Mouse (Mus musculus): ENCODE data around the gene Pla2g1b.

Gene Pla2g1b

GRCm38 (mm10) chr5:115465642-115466420 is at the start of gene Pla2g1b:
TSS of gene Pla2g1b (plus strand) at chr5:115466262.
- no peak for DNase-seq (ENCODE audit: low read depth)

- no peak for DNase-seq (ENCODE audit: low read depth)
Measured at GRCm38 (mm10) chr5:115428831-115429358, 37.2 kb upstream of the Pla2g1b start.

- DNase-seq (ENCODE audit: low read depth), result no peak
Measured at GRCm38 (mm10) chr5:115429359-115430186, 36.5 kb upstream of the Pla2g1b start, which contains the start of gene Msi1. TSS of gene Msi1 (plus strand) at chr5:115429599.

- DNase-seq (ENCODE audit: low read depth), result no peak
Measured at GRCm38 (mm10) chr5:115430187-115430960, 35.7 kb upstream of the Pla2g1b start.

GRCm38 (mm10) chr5:115431061-115431897 is 34.8 kb upstream of the Pla2g1b start:
- no peak for DNase-seq (ENCODE audit: low read depth)

GRCm38 (mm10) chr5:115431898-115432259 is 34.2 kb upstream of the Pla2g1b start:
- no peak for DNase-seq (ENCODE audit: low read depth)

- no peak for DNase-seq (ENCODE audit: low read depth)
Measured at GRCm38 (mm10) chr5:115432395-115432794, 33.7 kb upstream of the Pla2g1b start.

- no peak for DNase-seq (ENCODE audit: low read depth)
Measured at GRCm38 (mm10) chr5:115433191-115433590, 32.9 kb upstream of the Pla2g1b start.

- no peak for DNase-seq (ENCODE audit: low read depth)
Measured at GRCm38 (mm10) chr5:115434280-115434852, 31.7 kb upstream of the Pla2g1b start.

GRCm38 (mm10) chr5:115434853-115435754 is 31.0 kb upstream of the Pla2g1b start:
- no peak for DNase-seq (ENCODE audit: low read depth)

GRCm38 (mm10) chr5:115435755-115436379 is 30.2 kb upstream of the Pla2g1b start:
- no peak for DNase-seq (ENCODE audit: low read depth)

- DNase-seq (ENCODE audit: low read depth), result no peak
Measured at GRCm38 (mm10) chr5:115436421-115437124, 29.5 kb upstream of the Pla2g1b start.

- DNase-seq (ENCODE audit: low read depth), result no peak
Measured at GRCm38 (mm10) chr5:115437242-115437944, 28.7 kb upstream of the Pla2g1b start.

- no peak for DNase-seq (ENCODE audit: low read depth)
Measured at GRCm38 (mm10) chr5:115437945-115438315, 28.1 kb upstream of the Pla2g1b start.

GRCm38 (mm10) chr5:115438667-115439066 is 27.4 kb upstream of the Pla2g1b start:
- DNase-seq (ENCODE audit: low read depth), result no peak

GRCm38 (mm10) chr5:115441205-115441849 is 24.7 kb upstream of the Pla2g1b start:
- peak; percentile 79 for DNase-seq (ENCODE audit: low read depth)

- DNase-seq (ENCODE audit: low read depth), result peak; percentile 59
Measured at GRCm38 (mm10) chr5:115442663-115443062, 23.4 kb upstream of the Pla2g1b start.

Measured in induced T-regulatory cell, adult 2 months (primary cell).